Mouse (Mus musculus) splenic B cell, adult 2 months (primary cell): ENCODE data around the gene Snai1.

Experiments used
- DNase-seq: peaks from one replicate; pipeline ENCODE4 v3.0.0-alpha.2; 2011; ENCODE audit warnings: low read depth, low spot score
- H3K27me3 ChIP-seq: 2 replicates; pipeline ENCODE4 v1.6.1; 2012; ENCODE audit warnings: mild to moderate bottlenecking, low read length, moderate library complexity, mixed read lengths; ENCODE audit not compliant: control insufficient read depth, poor library complexity, insufficient read depth, severe bottlenecking
- H3K36me3 ChIP-seq: 2 replicates; pipeline ENCODE4 v1.6.1; 2012; ENCODE audit warnings: mild to moderate bottlenecking, low read length, moderate library complexity, mixed read lengths; ENCODE audit not compliant: control insufficient read depth, poor library complexity, insufficient read depth, severe bottlenecking

The Snai1 gene

GRCm38 (mm10) chr2:167539536-167540476 is 1.8 kb downstream of the Snai1 start:
- no peaks in the 10 kb centered on the region for H3K27me3 ChIP-seq
- DNase-seq = no peak

GRCm38 (mm10) chr2:167540477-167541110 is 2.6 kb downstream of the Snai1 start:
- Histone ChIP-seq H3K27me3 (no peaks in the 10 kb centered on the region), H3K36me3 (no peaks in the 10 kb centered on the region)
- no peak for DNase-seq

More at GRCm38 (mm10) chr2:167539536-167540476, 1.8 kb downstream of the Snai1 start:
- H3K36me3 ChIP-seq = no peaks in the 10 kb centered on the region

- Histone ChIP-seq H3K36me3 (no peaks in the 10 kb centered on the region), H3K27me3 (no peaks in the 10 kb centered on the region)
- DNase-seq = no peak
Measured at GRCm38 (mm10) chr2:167541324-167541723, 3.3 kb downstream of the Snai1 start.

- H3K36me3 ChIP-seq = no peaks in the 10 kb centered on the region
- H3K27me3 ChIP-seq = no peaks in the 10 kb centered on the region
- no peak for DNase-seq
Measured at GRCm38 (mm10) chr2:167541761-167542160, 3.8 kb downstream of the Snai1 start.

GRCm38 (mm10) chr2:167542361-167542760 is 4.4 kb downstream of the Snai1 start:
- no peak for DNase-seq
- Histone ChIP-seq H3K36me3 (no peaks in the 10 kb centered on the region), H3K27me3 (no peaks in the 10 kb centered on the region)

- DNase-seq = no peak
- Histone ChIP-seq H3K27me3 (no peaks in the 10 kb centered on the region), H3K36me3 (no peaks in the 10 kb centered on the region)
Measured at GRCm38 (mm10) chr2:167543121-167544003, 5.4 kb downstream of the Snai1 start.

GRCm38 (mm10) chr2:167544004-167544356 is 6.0 kb downstream of the Snai1 start:
- H3K27me3 ChIP-seq = no peaks in the 10 kb centered on the region
- DNase-seq = no peak

GRCm38 (mm10) chr2:167544456-167544855 is 6.5 kb downstream of the Snai1 start:
- no peaks in the 10 kb centered on the region for H3K36me3 ChIP-seq
- H3K27me3 ChIP-seq = no peaks in the 10 kb centered on the region
- DNase-seq = no peak

More at GRCm38 (mm10) chr2:167544004-167544356, 6.0 kb downstream of the Snai1 start:
- no peaks in the 10 kb centered on the region for H3K36me3 ChIP-seq

- Histone ChIP-seq H3K36me3 (no peaks in the 10 kb centered on the region), H3K27me3 (no peaks in the 10 kb centered on the region)
- DNase-seq = no peak
Measured at GRCm38 (mm10) chr2:167546447-167547195, 8.6 kb downstream of the Snai1 start.

GRCm38 (mm10) chr2:167547444-167547843 is 9.4 kb downstream of the Snai1 start:
- DNase-seq = no peak
- Histone ChIP-seq H3K27me3 (no peaks in the 10 kb centered on the region), H3K36me3 (no peaks in the 10 kb centered on the region)

GRCm38 (mm10) chr2:167548961-167549360 is 11.0 kb downstream of the Snai1 start:
- DNase-seq = no peak
- no peaks in the 10 kb centered on the region for H3K36me3 ChIP-seq
- H3K27me3 ChIP-seq = no peaks in the 10 kb centered on the region

GRCm38 (mm10) chr2:167550341-167550854 is 12.4 kb downstream of the Snai1 start:
- Histone ChIP-seq H3K27me3 (no peaks in the 10 kb centered on the region), H3K36me3 (no peaks in the 10 kb centered on the region)
- DNase-seq = no peak

- no peaks in the 10 kb centered on the region for H3K27me3 ChIP-seq
- H3K36me3 ChIP-seq = no peaks in the 10 kb centered on the region
- peak; percentile 53 for DNase-seq
Measured at GRCm38 (mm10) chr2:167551342-167551920, 13.4 kb downstream of the Snai1 start.
